Mouse (Mus musculus) embryo, embryonic 9.5 days (tissue): Measurements from ENCODE around the gene Mapkapk3.

ENCODE experiments used
- DNase-seq: peaks from one replicate; pipeline ENCODE4 v3.0.0-alpha.2; 2017; ENCODE audit errors: extremely low spot score

Gene Mapkapk3

GRCm38 (mm10) chr9:107264731-107265130 is 24.9 kb downstream of the Mapkapk3 start:
- no peak for DNase-seq

DNA sequence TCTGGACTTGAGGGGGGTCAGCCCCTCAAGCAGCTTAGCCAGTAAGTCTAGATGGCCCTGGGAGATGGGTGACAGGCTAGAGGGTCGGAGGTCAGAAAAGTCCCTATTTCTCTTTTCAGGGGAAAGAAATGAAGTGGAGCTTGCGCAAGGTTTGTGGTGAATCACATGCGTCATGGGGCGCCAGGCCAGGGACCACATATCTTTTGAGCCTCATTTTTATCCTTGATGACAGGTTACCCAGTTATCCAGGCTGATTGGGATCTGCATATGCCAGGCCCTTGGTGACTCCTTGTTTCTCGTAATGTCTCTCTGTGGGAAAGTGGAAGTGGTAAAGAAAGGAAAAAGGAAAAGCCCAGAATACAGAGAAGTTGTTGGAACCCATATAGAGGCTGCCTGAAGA is 25.8 kb downstream of the Mapkapk3 start:
- no peak for DNase-seq

DNA sequence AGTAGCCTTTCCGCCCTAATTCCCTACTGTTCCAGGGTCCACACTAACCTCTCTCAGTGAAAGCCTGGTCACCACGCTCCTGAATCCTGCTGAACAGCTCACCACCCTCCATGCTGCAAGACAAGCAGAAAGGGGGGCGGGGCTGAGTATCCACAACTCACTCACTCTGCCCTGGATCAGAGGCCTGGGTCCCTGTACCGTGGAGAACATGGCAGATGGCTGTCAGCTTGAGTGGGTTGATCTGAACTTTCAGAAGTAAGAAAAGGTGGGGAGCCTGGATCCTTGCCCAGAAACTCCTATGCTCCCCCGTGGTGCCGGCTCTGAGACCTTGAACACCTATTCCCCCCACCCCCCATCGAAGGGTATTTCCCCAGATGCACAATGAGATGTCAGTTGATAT is 27.3 kb downstream of the Mapkapk3 start:
- no peak for DNase-seq

- DNase-seq = no peak
These were observed 27.9 kb downstream of the Mapkapk3 start for GRCm38 (mm10) chr9:107261792-107262191.

DNA sequence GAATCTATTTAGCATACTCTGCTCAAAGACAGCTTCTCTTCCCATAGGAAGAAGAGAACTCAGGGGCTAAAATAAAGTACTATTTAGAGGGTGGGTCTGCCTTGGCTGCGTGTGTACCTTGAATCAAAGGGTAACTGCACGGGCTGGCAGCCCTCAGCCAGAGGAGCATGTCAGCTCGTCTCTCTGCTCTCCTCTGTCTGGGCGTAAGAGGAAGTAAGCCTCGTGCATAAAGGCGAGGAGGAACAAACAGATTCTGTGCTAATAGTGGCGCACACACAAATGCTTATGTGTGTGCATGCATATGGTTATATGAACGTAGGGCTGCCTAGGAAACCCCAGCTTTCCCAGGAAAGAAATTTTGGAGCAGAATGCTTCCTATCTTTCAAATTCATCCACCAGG is 28.8 kb downstream of the Mapkapk3 start:
- no peak for DNase-seq

DNA sequence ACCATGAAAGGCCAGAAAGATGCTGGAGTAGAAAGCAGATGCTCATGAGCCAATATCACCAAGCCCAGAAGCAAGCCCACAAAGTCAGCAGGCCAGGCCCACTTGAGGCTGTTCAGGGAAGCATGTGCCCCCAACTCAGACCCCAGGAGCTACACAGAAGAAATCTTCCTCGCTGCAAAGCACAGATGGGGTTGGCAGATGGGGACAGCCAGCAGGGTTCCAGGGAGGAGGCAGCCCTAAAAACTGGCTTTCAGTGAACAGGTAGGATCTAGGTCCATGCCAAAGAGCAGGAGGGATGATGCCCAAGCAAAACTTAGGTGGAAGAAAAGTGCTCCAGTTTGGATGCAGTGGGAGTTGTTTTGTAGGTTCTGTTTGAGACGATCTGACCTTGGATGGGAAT is 29.2 kb downstream of the Mapkapk3 start:
- no peak for DNase-seq

DNA sequence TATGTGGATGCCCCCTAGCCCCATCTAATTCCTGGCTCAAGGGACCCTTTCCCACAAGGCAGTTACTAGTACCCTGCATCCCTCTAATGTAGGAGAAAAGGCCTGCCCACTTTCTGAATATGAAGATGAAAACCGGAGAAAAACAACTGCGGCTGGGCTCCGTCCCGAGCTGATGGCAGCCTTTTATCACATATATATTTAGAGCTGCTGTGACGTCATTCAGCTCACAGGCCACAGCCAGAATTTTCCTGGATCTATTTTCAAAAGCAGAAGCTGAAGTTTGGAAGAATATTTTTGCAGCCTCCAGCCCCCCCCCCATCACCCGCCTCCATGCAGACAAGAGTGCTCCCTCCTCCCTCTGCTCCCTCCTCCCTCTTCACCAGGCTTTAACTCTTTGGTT is 30.1 kb downstream of the Mapkapk3 start:
- DNase-seq = no peak

GRCm38 (mm10) chr9:107255596-107255995 is 34.1 kb downstream of the Mapkapk3 start:
- DNase-seq = no peak

- no peak for DNase-seq
These were observed 34.8 kb downstream of the Mapkapk3 start for GRCm38 (mm10) chr9:107254925-107255324.

DNA sequence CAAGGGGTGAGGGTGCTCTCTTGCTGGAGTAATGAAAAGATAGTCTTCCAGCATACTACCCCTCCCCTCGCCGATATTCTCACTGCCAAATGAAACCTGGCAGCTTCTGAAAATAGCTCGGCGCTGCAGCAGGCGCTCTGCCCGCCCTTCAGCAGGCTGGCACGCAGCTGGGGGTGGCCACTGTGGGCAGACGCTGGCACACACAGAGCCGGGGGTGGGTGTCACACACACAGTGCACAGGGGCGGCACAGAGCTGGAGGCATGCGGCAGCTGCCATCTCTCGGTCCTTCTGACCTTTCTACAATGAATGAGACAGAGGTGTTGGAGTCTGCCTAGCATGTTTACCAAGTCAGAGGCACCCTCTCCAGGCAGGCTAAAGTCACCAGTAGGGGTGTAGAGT is 35.2 kb downstream of the Mapkapk3 start:
- no peak for DNase-seq

DNA sequence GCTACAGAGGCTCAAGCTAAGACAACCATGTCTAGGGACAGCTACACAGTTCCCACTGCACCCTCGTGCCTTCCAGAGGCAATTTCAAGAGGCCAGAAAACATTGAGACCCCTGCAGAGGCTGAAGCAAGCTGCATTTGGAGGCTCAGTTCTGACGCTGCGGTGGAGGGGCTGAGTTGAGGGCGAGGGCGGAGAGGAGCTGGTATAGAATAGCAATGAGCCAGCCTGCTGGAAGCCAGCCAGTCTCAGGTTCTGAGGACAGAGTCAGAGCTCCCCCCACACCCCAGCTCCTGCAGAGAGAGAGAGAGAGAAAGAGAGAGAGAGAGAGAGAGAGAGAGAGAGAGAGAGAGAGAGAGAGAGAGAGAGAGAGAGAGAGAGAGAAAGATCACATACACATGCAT is 37.5 kb downstream of the Mapkapk3 start:
- no peak for DNase-seq

DNA sequence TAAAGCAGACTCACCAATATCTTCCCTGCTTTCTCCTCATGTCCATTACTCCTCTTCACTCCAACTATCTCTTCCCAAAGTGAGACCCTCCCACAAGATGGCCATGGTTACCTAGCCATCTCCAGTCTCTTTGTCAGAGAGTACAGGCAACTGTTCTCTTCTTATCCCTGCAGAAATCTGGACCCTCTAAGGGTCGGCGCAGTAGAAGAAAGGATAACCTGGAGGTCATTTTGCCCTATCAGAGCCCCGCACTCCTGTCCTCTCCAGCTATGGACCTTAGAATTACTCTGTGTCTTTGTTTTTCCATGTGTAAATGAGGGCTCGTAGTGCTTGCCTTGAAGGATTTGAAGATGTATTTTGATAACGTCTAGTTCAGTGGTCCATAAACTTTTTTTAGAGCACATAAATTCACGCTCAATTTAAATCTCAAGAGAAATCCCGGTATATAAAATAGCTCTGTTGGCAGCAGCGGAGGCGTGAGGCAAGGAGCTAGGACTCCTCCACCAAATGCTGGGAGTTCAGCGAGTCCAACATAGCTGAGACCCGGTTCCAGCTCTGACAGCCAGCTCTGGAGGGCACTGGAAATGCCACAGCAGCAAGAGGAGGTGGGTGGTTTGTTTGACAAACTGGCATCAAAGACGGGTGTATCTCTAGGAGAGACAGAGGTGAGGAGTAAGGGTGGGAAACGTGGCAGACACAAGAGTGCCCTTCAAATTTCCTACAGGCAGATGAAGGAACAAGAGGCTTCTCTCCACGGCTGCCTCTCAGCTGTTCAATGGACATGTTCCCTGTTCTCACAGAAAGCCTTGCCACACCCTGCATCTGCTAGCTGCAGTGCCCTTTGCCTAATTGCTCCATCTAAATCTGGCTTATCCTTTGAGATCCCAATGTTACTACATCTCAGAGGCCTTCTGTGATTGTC is 39.0 kb downstream of the Mapkapk3 start:
- DNase-seq = no peak

GRCm38 (mm10) chr9:107249154-107249553 is 40.5 kb downstream of the Mapkapk3 start:
- DNase-seq = no peak

- DNase-seq = no peak
These were observed 43.5 kb downstream of the Mapkapk3 start for GRCm38 (mm10) chr9:107246170-107246569.

DNA sequence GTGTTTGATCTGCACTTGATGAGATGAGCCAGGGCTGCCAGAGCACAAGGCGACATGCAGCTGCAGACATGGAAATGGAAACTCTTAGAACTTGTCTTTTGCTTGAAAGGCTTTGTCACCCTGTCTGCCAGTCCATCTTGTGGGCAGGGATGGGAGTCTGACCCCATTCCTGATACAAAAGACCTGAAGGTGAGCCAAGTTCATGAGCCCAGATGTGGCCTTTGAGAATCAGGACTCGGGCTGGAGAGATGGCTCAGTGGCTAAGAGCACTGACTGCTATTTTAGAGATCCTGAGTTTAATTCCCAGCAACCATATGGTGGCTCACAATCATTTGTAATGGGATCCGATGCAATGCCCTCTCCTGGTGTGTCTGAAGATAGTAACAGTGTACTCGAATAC is 44.4 kb downstream of the Mapkapk3 start:
- no peak for DNase-seq

DNA sequence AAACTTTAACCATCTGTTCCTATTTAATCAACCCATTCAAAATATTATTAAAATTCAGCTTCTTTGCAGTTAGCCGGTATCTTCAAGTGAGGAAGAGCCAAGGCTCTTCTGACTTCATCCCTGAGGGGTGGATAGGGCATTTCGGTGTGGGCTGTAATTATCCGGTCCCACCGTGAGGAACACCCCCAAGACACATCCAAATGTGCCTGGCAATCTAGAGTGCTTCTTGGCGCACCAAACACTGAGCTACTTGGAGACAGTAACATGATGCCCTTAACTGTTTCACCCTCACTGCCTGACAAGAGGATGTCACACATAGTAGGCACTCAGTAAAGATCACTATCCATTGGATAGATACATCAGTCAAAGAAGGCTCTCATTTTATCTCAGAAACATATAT is 53.5 kb downstream of the Mapkapk3 start:
- no peak for DNase-seq

- no peak for DNase-seq
These were observed 54.4 kb downstream of the Mapkapk3 start for GRCm38 (mm10) chr9:107235261-107235660.

GRCm38 (mm10) chr9:107232140-107232539 is 57.5 kb downstream of the Mapkapk3 start:
- DNase-seq = no peak

DNA sequence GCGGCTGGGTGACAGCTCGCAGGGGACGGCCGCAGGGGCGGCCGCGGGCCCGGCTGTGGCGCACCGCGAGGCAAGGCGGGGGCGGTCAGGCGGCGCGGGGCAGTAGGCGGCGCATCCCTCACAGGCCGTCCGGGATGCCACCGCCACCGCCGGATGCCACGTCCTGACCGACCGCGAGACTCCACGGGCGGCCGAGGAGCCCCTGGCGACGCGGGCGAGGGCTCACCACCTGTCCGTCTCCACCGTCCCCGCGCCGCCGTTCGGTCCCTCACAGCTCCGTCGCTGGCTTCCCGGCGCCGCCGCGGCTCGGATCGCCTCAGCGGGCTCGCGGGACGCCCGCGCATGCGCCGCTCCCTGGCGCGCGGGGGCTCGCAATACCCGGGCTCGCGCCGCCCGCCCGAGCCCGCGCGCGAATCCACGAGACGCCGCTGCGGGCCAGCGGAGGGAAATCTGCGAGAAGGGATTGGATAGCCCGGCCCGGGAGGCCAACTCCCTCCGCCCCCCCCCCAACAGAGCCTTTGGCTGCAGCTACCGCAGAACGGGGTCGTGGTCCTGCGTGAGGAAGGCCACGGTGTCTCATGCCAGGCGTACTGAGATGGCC is 58.0 kb downstream of the Mapkapk3 start, which contains the start of gene Dock3:
Gene Dock3, minus strand, starts transcription at position 371 of the 601 bp plus-strand sequence.
- DNase-seq = peak; percentile 69

DNA sequence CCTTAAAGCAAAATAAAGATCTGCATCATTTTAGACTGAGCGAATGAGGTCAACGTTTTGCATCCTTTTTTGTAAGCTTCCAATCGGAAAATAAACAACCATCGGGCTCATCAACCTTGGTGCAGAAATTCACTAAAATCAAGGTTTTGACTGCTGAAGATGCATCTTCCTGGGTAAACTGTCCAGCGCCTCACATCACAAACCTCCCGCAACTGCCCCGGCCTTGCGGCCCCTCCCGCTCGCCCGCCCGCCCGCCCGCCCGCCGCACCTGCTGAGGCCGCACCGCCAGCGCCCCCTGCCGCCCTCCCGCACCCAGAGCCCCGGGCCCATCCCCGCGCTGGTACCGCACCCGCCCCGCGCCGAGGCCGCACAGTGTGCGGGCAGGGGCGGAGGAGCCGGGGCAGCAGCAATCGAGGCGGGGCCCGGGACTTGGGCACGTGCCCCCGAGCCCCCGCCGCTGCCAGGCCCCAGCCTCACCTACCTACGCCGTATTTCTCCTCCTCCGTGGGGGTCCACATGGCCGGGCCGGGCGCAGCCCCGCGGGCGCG is 58.6 kb downstream of the Mapkapk3 start:
- peak; percentile 49 for DNase-seq

GRCm38 (mm10) chr9:107224597-107224996 is 65.1 kb downstream of the Mapkapk3 start:
- no peak for DNase-seq
